Mouse (Mus musculus) embryonic facial prominence, embryonic 15.5 days (tissue): ENCODE results near the gene Phb2. TPM values are rescaled to one million over a fixed set of nuclear protein-coding genes. Genes with fewer than 3 reads are reported as not detected.

Experiments
- ATAC-seq: fragments of 200-750 bp; cut with Nextera tagmentation; 2 replicates; pipeline ENCODE4 v1.8.0; 2017; ENCODE audit warnings: low read depth, moderate TSS enrichment; ENCODE audit not compliant: insufficient number of reproducible peaks, low FRiP score, low TSS enrichment
- H3K27ac ChIP-seq: fragments of 300-500 bp; sonication (generic); replicated peaks from 2 replicates; pipeline ENCODE4 v1.5.1; 2015; ENCODE audit warnings: mild to moderate bottlenecking, inconsistent platforms
- H3K27me3 ChIP-seq: fragments of 300-500 bp; sonication (generic); 2 replicates; pipeline ENCODE4 v1.6.1; 2015; ENCODE audit warnings: inconsistent platforms
- H3K36me3 ChIP-seq: fragments of 300-500 bp; sonication (generic); 2 replicates; pipeline ENCODE4 v1.6.1; 2015; ENCODE audit warnings: mild to moderate bottlenecking, inconsistent platforms
- H3K4me1 ChIP-seq: fragments of 300-500 bp; sonication (generic); 2 replicates; pipeline ENCODE4 v1.6.1; 2015; ENCODE audit warnings: inconsistent platforms
- H3K4me2 ChIP-seq: fragments of 300-500 bp; sonication (generic); replicated peaks from 2 replicates; pipeline ENCODE4 v1.6.1; 2015; ENCODE audit warnings: mild to moderate bottlenecking, inconsistent platforms
- H3K4me3 ChIP-seq: fragments of 300-500 bp; sonication (generic); replicated peaks from 2 replicates; pipeline ENCODE4 v1.5.1; 2015; ENCODE audit warnings: mild to moderate bottlenecking, inconsistent platforms
- H3K9ac ChIP-seq: fragments of 300-500 bp; sonication (generic); 2 replicates; pipeline ENCODE4 v1.6.1; 2015; ENCODE audit warnings: inconsistent platforms
- H3K9me3 ChIP-seq: fragments of 300-500 bp; sonication (generic); replicated peaks from 2 replicates; pipeline ENCODE4 v1.6.1; 2016; ENCODE audit warnings: inconsistent platforms
- WGBS: fragments of 180-500 bp; shearing (Covaris S2); methylation state at CpG from one replicate; pipeline ENCODE4 v1.1.7; 2015; 5-methylcytosine and 5-hydroxymethylcytosine counted together
- polyA plus RNA-seq: library from polyadenylated mRNA; unstranded; fragments of >200 nt; fragmentation: Nextera tagmentation; extraction: Ambion mirVana; gene quantifications from 2 replicates; pipeline ENCODE4 v1.2.1, GENCODE M21; 2015

Gene Phb2
- polyA plus RNA-seq, 1 experiment from 2014 or later, result 301 TPM

DNA sequence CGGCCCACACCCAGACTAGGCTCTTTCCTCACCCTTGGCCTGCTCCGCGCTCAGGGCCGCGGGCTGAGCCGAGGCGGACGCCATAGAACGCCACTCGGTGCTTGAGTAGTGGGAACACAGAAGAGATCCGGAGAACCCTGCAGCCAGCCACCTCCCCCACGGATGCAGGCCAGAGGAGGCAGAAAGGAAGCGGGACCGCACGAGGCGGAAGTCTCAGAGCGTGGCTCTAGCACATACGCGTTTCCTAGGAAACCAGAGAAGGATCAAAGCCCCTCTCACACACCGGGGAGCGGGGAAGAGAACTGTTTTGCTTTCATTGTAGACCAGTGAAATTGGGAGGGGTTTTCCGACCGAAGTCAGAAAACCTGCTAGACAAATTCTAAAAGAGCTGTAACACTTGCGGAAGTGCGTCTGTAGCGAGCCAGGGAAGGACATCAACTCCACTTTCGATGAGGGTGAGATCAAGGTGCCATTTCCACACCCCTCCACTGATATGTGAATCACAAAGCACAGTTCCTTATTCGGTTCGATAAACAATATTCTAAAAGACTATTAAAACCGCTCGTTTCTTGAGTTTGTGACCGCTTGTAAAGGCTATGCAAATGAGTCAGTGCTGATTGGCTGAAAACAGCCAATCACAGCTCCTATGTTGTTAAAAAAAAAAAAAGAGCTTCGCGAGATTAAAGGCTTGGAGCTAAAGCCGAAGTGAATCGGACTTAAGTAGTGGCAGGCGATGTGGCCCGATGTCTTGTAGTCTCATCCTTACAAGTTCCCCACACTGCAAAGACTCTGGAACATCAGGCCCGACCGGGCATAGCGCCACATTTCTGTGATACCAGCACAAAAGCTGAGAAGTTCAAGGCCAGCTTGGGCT lies 29.0 kb downstream of the Phb2 start, which contains the start of gene Grcc10:
Grcc10 (minus strand) TSS at position 487 of the 874 bp plus-strand sequence.
- Histone ChIP-seq H3K4me3 (peak within 1 kb of the TSS; percentile 68), H3K27ac (peak within 1 kb of the TSS; percentile 99), H3K9ac (peak within 1 kb of the TSS; percentile 83), H3K4me2 (peak within 1 kb of the TSS; percentile 68), H3K4me1 (peaks cover 46% of the 10 kb centered on the region), H3K36me3 (peaks cover 30% of the 10 kb centered on the region), H3K9me3 (no peaks in the 10 kb centered on the region), H3K27me3 (no peaks in the 10 kb centered on the region)
- WGBS, result under 1% methylated on average over 41 of the region's 41 CpGs
- peak; percentile 84 for ATAC-seq

DNA sequence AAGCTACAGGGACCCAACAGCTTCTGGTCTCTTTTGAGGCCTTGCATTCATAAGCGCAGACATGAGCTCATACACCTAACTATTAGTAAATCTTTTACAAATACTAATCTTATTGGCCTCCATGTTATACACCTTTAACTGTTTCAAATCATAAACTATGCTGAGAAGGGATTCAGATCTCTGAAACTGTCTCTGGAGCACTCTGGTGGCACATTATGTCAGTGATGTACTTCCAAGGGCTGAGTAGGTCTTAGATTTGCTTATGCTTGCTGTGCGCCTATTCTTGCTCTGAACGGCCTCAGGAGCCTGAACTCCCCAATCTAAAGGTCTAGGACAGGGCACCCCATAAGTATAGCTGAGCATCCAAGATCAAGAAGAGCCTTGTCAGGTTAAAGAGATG lies 29.7 kb downstream of the Phb2 start:
- WGBS, result 69% methylated on average over 3 of the region's 3 CpGs
- Histone ChIP-seq H3K9ac (0 out of 2 replicates have a peak overlapping the region, but pooled peaks have one; percentile 83), H3K36me3 (peaks cover 36% of the 10 kb centered on the region), H3K27me3 (no peaks in the 10 kb centered on the region), H3K4me1 (peaks cover 53% of the 10 kb centered on the region), H3K27ac (peak overlapping the region; percentile 99), H3K9me3 (no peaks in the 10 kb centered on the region), H3K4me2 (peak overlapping the region; percentile 68), H3K4me3 (peak overlapping the region; percentile 68)
- ATAC-seq, result no peak

DNA sequence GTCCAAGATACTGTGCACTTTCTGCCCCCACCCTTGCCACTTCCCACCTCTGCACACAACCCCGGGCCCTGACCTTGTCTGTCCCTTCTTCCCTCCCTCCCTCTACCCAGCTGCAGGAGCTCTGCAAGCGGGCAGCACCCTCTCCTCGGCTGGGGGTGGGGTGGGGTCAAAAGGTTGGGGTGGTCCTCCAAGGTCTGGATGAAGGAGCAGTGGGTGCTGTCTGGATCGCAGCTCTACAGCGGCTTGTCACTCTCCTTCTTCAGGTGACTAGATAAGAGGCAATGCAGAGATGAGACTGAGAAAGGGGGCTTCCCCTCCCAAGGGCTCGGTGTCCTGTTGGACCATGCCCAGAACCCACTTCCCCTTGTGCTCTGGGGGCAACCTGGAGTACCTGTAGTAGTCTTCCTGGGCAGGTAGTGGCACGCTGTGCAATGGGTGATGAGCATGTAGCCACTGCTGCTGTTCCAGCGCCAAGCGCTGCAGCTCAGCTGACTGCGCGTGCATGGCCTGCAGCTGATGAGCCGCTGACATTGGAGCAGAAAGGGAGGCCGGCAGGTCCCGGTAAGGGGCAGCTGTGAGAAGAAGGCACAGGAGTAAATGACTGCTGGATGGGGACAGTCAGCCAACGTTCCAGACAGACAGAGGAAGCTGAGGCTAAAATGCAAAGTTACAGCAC lies 30.8 kb downstream of the Phb2 start:
- H3K36me3 ChIP-seq, result peaks cover 47% of the 10 kb centered on the region
- H3K9ac ChIP-seq, result no peak overlapping the region

DNA sequence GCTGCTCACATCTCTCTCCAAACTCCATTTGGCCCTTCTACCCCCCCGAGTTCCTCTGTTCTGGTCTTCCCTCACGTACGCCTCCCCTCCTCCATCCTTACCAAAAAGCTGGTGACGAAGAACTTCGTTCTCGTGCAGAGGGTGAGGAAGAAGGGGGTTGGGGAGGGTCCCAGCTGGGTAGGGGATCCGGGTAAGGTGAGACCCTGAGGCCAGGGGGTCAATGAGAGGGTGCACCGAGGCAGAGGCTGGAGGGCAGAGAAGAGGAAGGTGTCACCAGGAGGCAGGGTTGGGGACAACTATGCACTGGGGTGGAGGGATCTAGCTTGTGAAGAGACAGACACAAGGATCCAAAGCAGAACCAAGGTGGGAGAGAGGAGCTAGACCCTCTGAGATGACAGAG lies 31.5 kb downstream of the Phb2 start:
- no peak for ATAC-seq
- Histone ChIP-seq H3K9me3 (no peaks in the 10 kb centered on the region), H3K4me3 (no peak overlapping the region), H3K36me3 (peaks cover 54% of the 10 kb centered on the region), H3K4me2 (no peak overlapping the region), H3K9ac (no peak overlapping the region), H3K27me3 (no peaks in the 10 kb centered on the region), H3K4me1 (peaks cover 50% of the 10 kb centered on the region), H3K27ac (no peak overlapping the region)
- 79% methylated on average over 8 of the region's 8 CpGs for WGBS

More for the DNA sequence above, 30.8 kb downstream of the Phb2 start:
- H3K27ac ChIP-seq, result no peak overlapping the region
- no peaks in the 10 kb centered on the region for H3K9me3 ChIP-seq
- peaks cover 56% of the 10 kb centered on the region for H3K4me1 ChIP-seq
- H3K4me2 ChIP-seq, result no peak overlapping the region
- H3K27me3 ChIP-seq, result no peaks in the 10 kb centered on the region
- ATAC-seq, result no peak
- 86% methylated on average over 15 of the region's 15 CpGs for WGBS
- H3K4me3 ChIP-seq, result no peak overlapping the region

DNA sequence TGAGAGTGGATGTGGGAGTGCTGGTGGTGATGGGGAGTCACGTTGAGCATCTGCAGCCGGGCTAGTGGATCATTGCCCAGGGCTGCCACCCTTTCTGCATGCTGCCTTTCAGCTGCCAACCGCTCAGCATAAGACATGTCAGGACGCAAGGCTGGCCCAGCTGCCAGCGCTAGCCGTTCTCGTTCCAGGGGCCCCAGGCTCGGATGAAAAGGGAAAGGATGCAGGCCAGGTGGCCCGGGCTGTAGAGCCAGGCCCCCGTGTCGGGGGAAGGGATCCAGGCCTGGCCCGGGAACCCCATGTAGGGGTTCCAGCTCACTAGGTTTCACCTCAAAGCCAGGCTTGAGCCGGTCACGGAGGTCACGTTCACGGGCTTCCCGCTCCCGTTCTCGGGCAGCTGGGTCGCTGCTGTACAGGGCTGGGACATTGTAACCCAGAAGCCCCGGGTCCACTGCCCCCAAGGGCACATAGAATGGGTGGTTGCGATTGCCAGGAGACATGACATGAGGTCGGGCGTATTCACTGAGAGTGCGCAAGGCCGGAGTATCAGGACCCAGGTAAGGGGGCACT lies 32.7 kb downstream of the Phb2 start:
- no peaks in the 10 kb centered on the region for H3K9me3 ChIP-seq
- H3K36me3 ChIP-seq, result peaks cover 61% of the 10 kb centered on the region
- 64% methylated on average over 26 of the region's 26 CpGs for WGBS
- H3K27me3 ChIP-seq, result no peaks in the 10 kb centered on the region
- H3K27ac ChIP-seq, result peak overlapping the region; percentile 86; the same call in 1 of the 2 replicates
- H3K4me3 ChIP-seq, result peak overlapping the region; percentile 51
- H3K9ac ChIP-seq, result no peak overlapping the region
- no peak for ATAC-seq
- H3K4me1 ChIP-seq, result peaks cover 39% of the 10 kb centered on the region
- H3K4me2 ChIP-seq, result peak overlapping the region; percentile 96

DNA sequence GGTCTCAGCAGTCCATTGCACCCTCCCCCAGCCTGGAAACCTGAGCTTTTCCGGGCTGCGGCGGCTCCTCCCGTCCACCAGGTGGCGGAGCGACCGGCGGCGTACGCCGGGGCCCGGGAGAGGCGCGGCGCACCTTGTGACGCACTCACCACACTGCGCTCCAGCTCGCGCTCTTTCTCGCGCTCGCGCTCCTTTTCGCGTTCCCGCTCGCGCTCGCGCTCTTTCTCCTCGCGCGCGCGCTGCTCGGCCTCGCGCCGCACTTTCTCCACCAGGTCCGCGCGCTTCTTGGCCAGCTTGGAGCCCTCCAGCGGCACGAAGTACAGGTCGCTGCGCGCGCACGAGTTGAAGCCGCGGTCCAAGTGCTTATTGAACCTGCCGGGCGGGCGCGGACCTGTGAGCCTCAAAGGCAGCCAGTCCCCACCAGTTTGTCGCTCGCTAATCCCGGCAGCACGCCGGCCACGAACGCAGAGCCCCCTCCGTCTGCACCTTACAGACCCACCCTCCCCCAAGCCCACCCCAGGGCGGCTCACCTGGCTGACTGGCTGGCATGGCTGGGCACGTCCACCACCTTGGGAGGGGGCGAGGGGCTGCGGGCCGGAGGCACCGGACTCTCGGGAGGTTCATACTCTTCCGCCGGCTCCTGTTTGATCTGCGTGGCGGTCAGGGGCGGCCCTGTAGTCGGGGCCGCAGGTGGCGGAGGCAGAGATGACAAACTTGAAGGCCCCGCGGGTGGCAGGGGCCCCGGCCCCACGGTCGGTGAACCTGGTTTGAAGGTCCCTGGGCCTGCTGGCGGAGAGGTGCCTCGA lies 33.6 kb downstream of the Phb2 start:
- peaks cover 64% of the 10 kb centered on the region for H3K36me3 ChIP-seq
- peak overlapping the region; percentile 96 for H3K4me2 ChIP-seq
- no peaks in the 10 kb centered on the region for H3K27me3 ChIP-seq
- peak overlapping the region; percentile 56 for H3K9ac ChIP-seq
- peak; percentile 83 for ATAC-seq
- under 1% methylated on average over 85 of the region's 85 CpGs for WGBS
- H3K4me1 ChIP-seq, result peaks cover 34% of the 10 kb centered on the region
- peak overlapping the region; percentile 86 for H3K27ac ChIP-seq
- H3K4me3 ChIP-seq, result peak overlapping the region; percentile 51
- H3K9me3 ChIP-seq, result no peaks in the 10 kb centered on the region

DNA sequence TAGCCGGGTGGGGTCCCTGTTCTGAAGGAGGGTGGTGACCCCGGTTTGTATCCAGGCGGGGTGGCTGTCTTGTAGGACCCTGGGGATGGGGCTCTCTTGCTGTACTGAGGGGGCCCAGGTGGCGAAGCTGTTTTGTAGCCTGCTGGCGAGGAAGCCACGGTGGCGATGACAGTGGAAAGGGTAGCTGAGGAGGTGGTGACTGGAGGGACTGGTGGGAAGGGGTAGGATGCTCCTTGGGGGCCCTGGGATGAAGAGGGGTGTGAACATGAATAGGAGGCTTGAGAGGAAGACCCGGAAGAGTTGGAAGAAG lies 34.1 kb downstream of the Phb2 start:
- H3K9me3 ChIP-seq, result no peaks in the 10 kb centered on the region
- H3K9ac ChIP-seq, result peak overlapping the region; percentile 56
- peak; percentile 3 for ATAC-seq
- H3K36me3 ChIP-seq, result peaks cover 64% of the 10 kb centered on the region
- H3K27me3 ChIP-seq, result no peaks in the 10 kb centered on the region
- peak overlapping the region; percentile 86 for H3K27ac ChIP-seq
- peak overlapping the region; percentile 96 for H3K4me2 ChIP-seq
- peak overlapping the region; percentile 51 for H3K4me3 ChIP-seq
- WGBS, result 15% methylated on average over 8 of the region's 8 CpGs
- H3K4me1 ChIP-seq, result peaks cover 34% of the 10 kb centered on the region

DNA sequence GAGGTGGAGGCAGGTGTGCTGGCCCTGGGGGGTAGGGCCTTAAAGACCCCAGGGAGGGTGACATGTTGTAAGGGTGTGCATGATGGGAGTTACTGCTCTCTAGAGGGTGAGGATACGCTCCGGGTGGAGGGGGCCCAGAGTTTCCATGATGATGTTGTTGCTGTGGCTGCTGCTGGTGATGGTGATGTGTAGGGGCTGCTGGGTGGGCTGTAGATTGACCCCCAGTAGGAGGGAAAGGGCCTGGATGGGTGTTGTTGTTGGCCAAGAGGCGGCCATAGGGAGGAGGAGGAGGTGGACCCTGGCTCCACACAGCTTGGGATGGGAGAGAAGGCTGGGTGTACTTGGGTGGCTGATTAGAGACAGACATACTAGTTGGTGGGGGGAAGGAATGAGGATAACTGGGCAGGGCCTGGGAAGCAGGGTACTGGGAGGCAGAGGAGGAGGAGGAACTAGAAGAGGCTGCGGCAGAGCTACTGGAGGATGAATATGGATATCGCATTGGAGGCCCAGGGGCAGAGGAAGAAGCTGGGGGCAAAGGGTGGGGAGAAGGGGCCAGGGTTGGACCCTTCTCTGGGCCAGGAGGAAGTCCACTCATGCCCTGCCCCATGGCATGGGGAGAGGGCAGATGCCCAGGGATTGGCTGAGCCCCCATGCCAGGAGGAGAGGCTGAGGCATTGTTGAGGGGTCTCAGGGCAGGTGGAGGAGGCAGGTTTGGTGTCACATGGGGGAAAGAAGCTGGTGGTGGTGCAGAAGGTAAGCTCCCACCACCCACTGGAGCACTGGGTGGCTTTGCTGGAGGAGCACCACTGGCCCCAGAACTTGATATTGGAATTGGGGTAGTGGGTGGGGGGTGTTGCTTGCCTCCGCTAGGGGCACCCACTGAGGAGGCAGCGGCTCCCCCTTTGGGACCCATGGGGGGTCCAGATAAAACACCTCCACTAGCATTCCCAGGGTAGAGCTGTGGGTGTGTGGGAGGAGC lies 34.8 kb downstream of the Phb2 start:
- Histone ChIP-seq H3K36me3 (peaks cover 64% of the 10 kb centered on the region), H3K9ac (0 out of 2 replicates have a peak overlapping the region, but pooled peaks have one; percentile 56), H3K4me2 (peak overlapping the region; percentile 96), H3K27ac (peak overlapping the region; percentile 86; the same call in 1 of the 2 replicates), H3K4me3 (peak overlapping the region; percentile 51), H3K27me3 (no peaks in the 10 kb centered on the region), H3K4me1 (peaks cover 29% of the 10 kb centered on the region), H3K9me3 (no peaks in the 10 kb centered on the region)
- WGBS, result 82% methylated on average over 7 of the region's 7 CpGs
- ATAC-seq, result peak; percentile 24

DNA sequence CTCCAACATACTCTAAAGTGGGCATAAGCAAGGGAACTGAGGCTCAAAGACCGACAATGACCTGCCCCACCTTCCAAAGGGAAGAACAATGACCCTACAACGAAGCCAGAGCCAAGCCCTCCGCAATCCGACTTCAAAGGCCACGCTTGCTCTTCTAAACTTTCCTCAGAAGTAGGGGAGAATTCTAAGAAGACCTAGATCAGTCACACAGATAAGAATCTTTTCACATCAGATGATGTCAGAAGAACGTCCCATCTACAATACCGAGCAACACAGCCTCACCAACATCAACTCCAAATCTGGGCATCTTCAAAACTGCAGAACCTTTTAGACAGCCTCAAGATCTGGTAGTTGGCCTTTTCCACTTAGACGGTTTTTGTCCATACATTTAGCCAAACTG lies 38.3 kb downstream of the Phb2 start:
- H3K27me3 ChIP-seq, result no peaks in the 10 kb centered on the region
- peaks cover 34% of the 10 kb centered on the region for H3K4me1 ChIP-seq
- no peak overlapping the region for H3K9ac ChIP-seq
- no peak overlapping the region for H3K4me3 ChIP-seq
- H3K4me2 ChIP-seq, result no peak overlapping the region
- H3K27ac ChIP-seq, result no peak overlapping the region
- 83% methylated on average over 8 of the region's 8 CpGs for WGBS
- H3K36me3 ChIP-seq, result peaks cover 39% of the 10 kb centered on the region
- ATAC-seq, result no peak
- no peaks in the 10 kb centered on the region for H3K9me3 ChIP-seq

DNA sequence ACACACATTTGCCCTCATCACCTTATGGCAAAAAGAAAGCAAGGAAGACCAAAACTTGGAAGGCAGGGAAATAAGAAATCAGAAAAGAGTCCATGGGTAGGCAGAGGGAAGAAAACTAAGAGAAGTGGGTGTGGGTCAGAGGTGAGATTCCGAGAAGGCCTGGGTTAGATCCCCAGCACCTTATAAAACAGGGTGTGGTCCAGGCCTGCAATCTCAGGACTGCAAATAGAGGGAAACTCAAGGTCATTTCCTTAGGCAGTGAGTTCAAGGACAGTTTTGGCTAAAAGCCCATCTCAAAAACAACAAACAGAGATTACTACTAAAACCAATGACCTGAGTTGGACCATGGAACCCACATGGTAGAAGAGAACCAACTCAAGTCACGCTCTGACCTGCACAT lies 41.7 kb downstream of the Phb2 start:
- no peak overlapping the region for H3K9ac ChIP-seq
- H3K4me3 ChIP-seq, result 0 out of 2 replicates have a peak overlapping the region, but pooled peaks have one; percentile 78
- no peak for ATAC-seq
- no peak overlapping the region for H3K4me2 ChIP-seq
- no peaks in the 10 kb centered on the region for H3K27me3 ChIP-seq
- no peak overlapping the region for H3K27ac ChIP-seq
- 83% methylated on average over 2 of the region's 2 CpGs for WGBS
- H3K4me1 ChIP-seq, result peaks cover 38% of the 10 kb centered on the region
- H3K36me3 ChIP-seq, result peaks cover 14% of the 10 kb centered on the region
- no peaks in the 10 kb centered on the region for H3K9me3 ChIP-seq
